22 mouse cellular contexts compared by ENCODE assay signal in genomic region chr9:60898291-60899020, GRCm38 (mm10).
"Had no signal": no experiment of that assay in that cellular context is flagged by ENCODE, and none has a peak within 500 bp of the region (broad histone marks: within the 10 kb centered on the region; RNA-seq: fewer than 3 reads in every experiment).

No protein-coding gene starts in this region.

- H3K4me3 ChIP-seq: layer of hippocampus, adult 2 months; limb, embryonic 10.5 days; limb, embryonic 13.5 days; liver, embryonic 12.5 days; liver, embryonic 15.5 days; lung, embryonic 15.5 days; midbrain, embryonic 12.5 days; midbrain, embryonic 15.5 days; neural tube, embryonic 12.5 days; neural tube, embryonic 15.5 days had no signal

- H3K4me1 ChIP-seq: liver, embryonic 12.5 days; liver, embryonic 15.5 days had no signal

- ATAC-seq: liver, embryonic 12.5 days; midbrain, embryonic 15.5 days had no signal

- H3K27ac ChIP-seq: kidney, postnatal 0 days; layer of hippocampus, adult 2 months; limb, embryonic 10.5 days; limb, embryonic 13.5 days; liver, embryonic 12.5 days; liver, embryonic 15.5 days; macrophage; midbrain, embryonic 12.5 days; midbrain, embryonic 15.5 days; neural tube, embryonic 12.5 days; neural tube, embryonic 15.5 days had no signal

- H3K27me3 ChIP-seq: liver, embryonic 15.5 days; neural tube, embryonic 12.5 days had no signal

- H3K9ac ChIP-seq: limb, embryonic 13.5 days; liver, embryonic 12.5 days; liver, embryonic 15.5 days; lung, embryonic 15.5 days; midbrain, embryonic 12.5 days; midbrain, embryonic 15.5 days; neural tube, embryonic 12.5 days; neural tube, embryonic 15.5 days had no signal

- H3K9me3 ChIP-seq: limb, embryonic 10.5 days; limb, embryonic 13.5 days; liver, embryonic 12.5 days; liver, embryonic 15.5 days; lung, embryonic 15.5 days; midbrain, embryonic 12.5 days; midbrain, embryonic 15.5 days; neural tube, embryonic 12.5 days; neural tube, embryonic 15.5 days had no signal

- DNase-seq: kidney, adult 2 months; kidney, postnatal 25 days; layer of hippocampus, adult 9-11 months; liver; right cerebral cortex, adult 18-20 months; right cerebral cortex, postnatal 14 days; right cerebral cortex, postnatal 4 days; spleen, adult 18-20 months; thymus, adult 18-20 months; thymus, postnatal 36 days had no signal

- H3K36me3 ChIP-seq: limb, embryonic 10.5 days; limb, embryonic 13.5 days; liver, embryonic 12.5 days; liver, embryonic 15.5 days; lung, embryonic 15.5 days; midbrain, embryonic 12.5 days; midbrain, embryonic 15.5 days; neural tube, embryonic 12.5 days; neural tube, embryonic 15.5 days had no signal

- H3K4me2 ChIP-seq: limb, embryonic 13.5 days; liver, embryonic 12.5 days; liver, embryonic 15.5 days; lung, embryonic 15.5 days; midbrain, embryonic 12.5 days; midbrain, embryonic 15.5 days; neural tube, embryonic 12.5 days; neural tube, embryonic 15.5 days had no signal
